Mouse (Mus musculus): ENCODE results near the gene Ube4b. TPM values are rescaled to one million over a fixed set of nuclear protein-coding genes. Genes with fewer than 3 reads are reported as not detected.

Ube4b gene
- polyA plus RNA-seq, 1 experiment from 2014 or later: 10.3 TPM

DNA sequence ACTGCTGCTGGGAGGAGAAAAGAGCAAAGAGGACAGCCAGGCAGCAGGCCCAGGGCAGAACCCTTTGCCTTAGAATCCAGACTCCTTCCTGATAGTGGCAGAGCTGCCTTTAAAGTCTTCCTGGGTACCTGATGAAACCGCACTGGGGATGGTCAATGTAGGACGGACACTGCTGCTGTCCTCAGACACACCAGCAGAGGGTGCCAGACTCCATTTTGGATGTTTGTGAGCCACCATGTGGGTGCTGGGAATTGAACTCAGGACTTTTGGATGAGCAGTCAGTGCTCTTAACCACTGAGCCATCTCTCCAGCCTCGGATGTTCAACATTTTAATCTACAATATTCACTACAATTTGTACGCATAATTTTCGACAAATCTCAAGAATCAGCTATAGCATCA is 96.1 kb downstream of the Ube4b start:
- H3K9me3 ChIP-seq (replicated peaks; ENCODE audit: control insufficient read depth, low read length): no peaks in the 10 kb centered on the region
- no peak overlapping the region for H3K9ac ChIP-seq (ENCODE audit: low read depth, low read length)
- H3K36me3 ChIP-seq (ENCODE audit: control insufficient read depth, insufficient read depth): peaks cover 43% of the 10 kb centered on the region
- no peaks in the 10 kb centered on the region for H3K27me3 ChIP-seq (ENCODE audit: control insufficient read depth, insufficient read depth, low read depth, low read length)
- whole genome bisulfite sequencing (ENCODE audit: insufficient replicate concordance): 84% methylated on average over 5 of the region's 5 CpGs
- no peaks in the 10 kb centered on the region for H3K4me1 ChIP-seq (ENCODE audit: control insufficient read depth, low read depth, low read length)
- no peak overlapping the region for H3K27ac ChIP-seq (ENCODE audit: low read length)
- no peak overlapping the region for H3K4me3 ChIP-seq (ENCODE audit: low read depth, low read length)
- ATAC-seq (ENCODE audit: low read depth): no peak
- no peak overlapping the region for H3K4me2 ChIP-seq (ENCODE audit: low read depth, low read length)

- 75% methylated on average over 4 of the region's 4 CpGs for WGBS (ENCODE audit: insufficient replicate concordance)
- no peak for ATAC-seq (ENCODE audit: low read depth)
- Histone ChIP-seq H3K27ac (ENCODE audit: low read length) (no peak overlapping the region), H3K4me3 (ENCODE audit: low read depth, low read length) (no peak overlapping the region), H3K9me3 (replicated peaks; ENCODE audit: control insufficient read depth, low read length) (no peaks in the 10 kb centered on the region), H3K4me1 (ENCODE audit: control insufficient read depth, low read depth, low read length) (no peaks in the 10 kb centered on the region), H3K4me2 (ENCODE audit: low read depth, low read length) (no peak overlapping the region), H3K36me3 (ENCODE audit: control insufficient read depth, insufficient read depth) (peaks cover 37% of the 10 kb centered on the region), H3K9ac (ENCODE audit: low read depth, low read length) (no peak overlapping the region), H3K27me3 (ENCODE audit: control insufficient read depth, insufficient read depth, low read depth, low read length) (no peaks in the 10 kb centered on the region)
These were observed 97.8 kb downstream of the Ube4b start for GRCm38 (mm10) chr4:149328735-149329134.

DNA sequence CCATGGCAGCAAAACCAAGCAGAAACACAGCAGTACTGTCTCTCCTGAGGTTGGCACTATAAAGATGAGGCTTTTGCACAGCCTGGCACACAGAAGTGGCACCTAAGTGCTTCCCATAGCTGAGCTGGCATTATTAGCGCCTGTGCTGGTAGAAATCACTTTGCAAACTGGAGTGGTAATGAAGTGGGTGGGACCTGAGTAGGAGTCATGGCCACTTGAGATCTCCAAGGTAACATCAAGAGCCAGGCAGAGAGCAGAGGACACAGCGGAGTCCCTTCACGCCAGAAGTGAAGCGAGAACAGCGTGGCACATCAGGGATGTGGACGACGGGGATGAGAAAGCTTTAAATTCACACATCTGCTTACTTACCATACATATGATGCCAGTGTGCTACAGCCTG is 99.3 kb downstream of the Ube4b start:
- WGBS (ENCODE audit: insufficient replicate concordance): 81% methylated on average over 7 of the region's 7 CpGs
- H3K9ac ChIP-seq (ENCODE audit: low read depth, low read length): no peak overlapping the region
- H3K27me3 ChIP-seq (ENCODE audit: control insufficient read depth, insufficient read depth, low read depth, low read length): no peaks in the 10 kb centered on the region
- H3K4me2 ChIP-seq (ENCODE audit: low read depth, low read length): no peak overlapping the region
- H3K9me3 ChIP-seq (replicated peaks; ENCODE audit: control insufficient read depth, low read length): no peaks in the 10 kb centered on the region
- no peaks in the 10 kb centered on the region for H3K4me1 ChIP-seq (ENCODE audit: control insufficient read depth, low read depth, low read length)
- no peak overlapping the region for H3K4me3 ChIP-seq (ENCODE audit: low read depth, low read length)
- no peak for ATAC-seq (ENCODE audit: low read depth)
- H3K27ac ChIP-seq (ENCODE audit: low read length): no peak overlapping the region
- H3K36me3 ChIP-seq (ENCODE audit: control insufficient read depth, insufficient read depth): peaks cover 32% of the 10 kb centered on the region

GRCm38 (mm10) chr4:149325411-149326162 is 101.0 kb downstream of the Ube4b start:
- Histone ChIP-seq H3K4me1 (ENCODE audit: control insufficient read depth, low read depth, low read length) (no peaks in the 10 kb centered on the region), H3K9ac (ENCODE audit: low read depth, low read length) (no peak overlapping the region), H3K4me2 (ENCODE audit: low read depth, low read length) (no peak overlapping the region), H3K4me3 (ENCODE audit: low read depth, low read length) (no peak overlapping the region), H3K27me3 (ENCODE audit: control insufficient read depth, insufficient read depth, low read depth, low read length) (no peaks in the 10 kb centered on the region), H3K36me3 (ENCODE audit: control insufficient read depth, insufficient read depth) (peaks cover 19% of the 10 kb centered on the region), H3K27ac (ENCODE audit: low read length) (no peak overlapping the region), H3K9me3 (replicated peaks; ENCODE audit: control insufficient read depth, low read length) (no peaks in the 10 kb centered on the region)
- 79% methylated on average over 10 of the region's 10 CpGs for whole genome bisulfite sequencing (ENCODE audit: insufficient replicate concordance)
- no peak for ATAC-seq (ENCODE audit: low read depth)

GRCm38 (mm10) chr4:149323730-149324129 is 102.8 kb downstream of the Ube4b start:
- H3K4me2 ChIP-seq (ENCODE audit: low read depth, low read length): no peak overlapping the region
- H3K4me1 ChIP-seq (ENCODE audit: control insufficient read depth, low read depth, low read length): no peaks in the 10 kb centered on the region
- H3K9me3 ChIP-seq (replicated peaks; ENCODE audit: control insufficient read depth, low read length): no peaks in the 10 kb centered on the region
- no peak overlapping the region for H3K9ac ChIP-seq (ENCODE audit: low read depth, low read length)
- 68% methylated on average over 16 of the region's 16 CpGs for WGBS (ENCODE audit: insufficient replicate concordance)
- H3K36me3 ChIP-seq (ENCODE audit: control insufficient read depth, insufficient read depth): peaks cover 3% of the 10 kb centered on the region; the same call in 1 of the 2 replicates
- H3K27me3 ChIP-seq (ENCODE audit: control insufficient read depth, insufficient read depth, low read depth, low read length): no peaks in the 10 kb centered on the region
- ATAC-seq (ENCODE audit: low read depth): no peak
- H3K4me3 ChIP-seq (ENCODE audit: low read depth, low read length): no peak overlapping the region
- no peak overlapping the region for H3K27ac ChIP-seq (ENCODE audit: low read length)

DNA sequence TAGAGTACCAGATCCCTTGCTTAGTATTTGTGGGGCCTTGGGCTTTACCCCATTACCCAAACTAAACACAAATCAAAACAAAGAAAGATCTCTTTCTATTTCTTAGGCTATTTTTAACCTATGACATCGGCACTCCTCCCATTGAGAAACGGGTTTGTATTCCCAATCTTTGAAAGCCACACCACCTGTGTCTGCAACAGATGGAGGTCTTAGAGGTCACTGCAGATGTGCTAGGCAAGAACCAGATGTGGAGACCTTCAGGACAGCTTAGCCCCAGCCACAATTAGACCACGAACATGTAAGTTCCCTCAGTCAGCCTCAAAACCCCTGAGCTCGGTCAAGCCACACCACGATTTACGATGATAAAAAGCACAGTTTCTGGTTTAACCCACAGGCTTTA is 103.8 kb downstream of the Ube4b start:
- no peak overlapping the region for H3K4me3 ChIP-seq (ENCODE audit: low read depth, low read length)
- no peak overlapping the region for H3K27ac ChIP-seq (ENCODE audit: low read length)
- ATAC-seq (ENCODE audit: low read depth): no peak
- no peaks in the 10 kb centered on the region for H3K36me3 ChIP-seq (ENCODE audit: control insufficient read depth, insufficient read depth)
- H3K27me3 ChIP-seq (ENCODE audit: control insufficient read depth, insufficient read depth, low read depth, low read length): no peaks in the 10 kb centered on the region
- WGBS (ENCODE audit: insufficient replicate concordance): 29% methylated on average over 6 of the region's 6 CpGs
- H3K4me1 ChIP-seq (ENCODE audit: control insufficient read depth, low read depth, low read length): no peaks in the 10 kb centered on the region
- no peak overlapping the region for H3K4me2 ChIP-seq (ENCODE audit: low read depth, low read length)
- H3K9ac ChIP-seq (ENCODE audit: low read depth, low read length): no peak overlapping the region
- H3K9me3 ChIP-seq (replicated peaks; ENCODE audit: control insufficient read depth, low read length): no peaks in the 10 kb centered on the region

GRCm38 (mm10) chr4:149322286-149322685 is 104.3 kb downstream of the Ube4b start:
- Histone ChIP-seq H3K4me1 (ENCODE audit: control insufficient read depth, low read depth, low read length) (no peaks in the 10 kb centered on the region), H3K4me2 (ENCODE audit: low read depth, low read length) (no peak overlapping the region), H3K4me3 (ENCODE audit: low read depth, low read length) (no peak overlapping the region), H3K27me3 (ENCODE audit: control insufficient read depth, insufficient read depth, low read depth, low read length) (no peaks in the 10 kb centered on the region), H3K9me3 (replicated peaks; ENCODE audit: control insufficient read depth, low read length) (no peaks in the 10 kb centered on the region), H3K36me3 (ENCODE audit: control insufficient read depth, insufficient read depth) (no peaks in the 10 kb centered on the region), H3K9ac (ENCODE audit: low read depth, low read length) (no peak overlapping the region), H3K27ac (ENCODE audit: low read length) (no peak overlapping the region)
- no peak for ATAC-seq (ENCODE audit: low read depth)
- WGBS (ENCODE audit: insufficient replicate concordance): 71% methylated on average over 4 of the region's 4 CpGs

- H3K27ac ChIP-seq (ENCODE audit: low read length): no peak overlapping the region
- ATAC-seq (ENCODE audit: low read depth): no peak
- no peaks in the 10 kb centered on the region for H3K9me3 ChIP-seq (replicated peaks; ENCODE audit: control insufficient read depth, low read length)
- no peaks in the 10 kb centered on the region for H3K4me1 ChIP-seq (ENCODE audit: control insufficient read depth, low read depth, low read length)
- H3K36me3 ChIP-seq (ENCODE audit: control insufficient read depth, insufficient read depth): no peaks in the 10 kb centered on the region
- WGBS (ENCODE audit: insufficient replicate concordance): 68% methylated on average over 9 of the region's 9 CpGs
- no peaks in the 10 kb centered on the region for H3K27me3 ChIP-seq (ENCODE audit: control insufficient read depth, insufficient read depth, low read depth, low read length)
- H3K9ac ChIP-seq (ENCODE audit: low read depth, low read length): no peak overlapping the region
- no peak overlapping the region for H3K4me3 ChIP-seq (ENCODE audit: low read depth, low read length)
- H3K4me2 ChIP-seq (ENCODE audit: low read depth, low read length): no peak overlapping the region
These were observed 107.5 kb downstream of the Ube4b start for GRCm38 (mm10) chr4:149319088-149319487.

GRCm38 (mm10) chr4:149317387-149317786 is 109.2 kb downstream of the Ube4b start:
- H3K27me3 ChIP-seq (ENCODE audit: control insufficient read depth, insufficient read depth, low read depth, low read length): no peaks in the 10 kb centered on the region
- no peak for ATAC-seq (ENCODE audit: low read depth)
- H3K9me3 ChIP-seq (replicated peaks; ENCODE audit: control insufficient read depth, low read length): no peaks in the 10 kb centered on the region
- no peaks in the 10 kb centered on the region for H3K36me3 ChIP-seq (ENCODE audit: control insufficient read depth, insufficient read depth)
- H3K4me3 ChIP-seq (ENCODE audit: low read depth, low read length): no peak overlapping the region
- 50% methylated on average over 5 of the region's 5 CpGs for WGBS (ENCODE audit: insufficient replicate concordance)
- no peak overlapping the region for H3K9ac ChIP-seq (ENCODE audit: low read depth, low read length)
- no peak overlapping the region for H3K4me2 ChIP-seq (ENCODE audit: low read depth, low read length)
- H3K4me1 ChIP-seq (ENCODE audit: control insufficient read depth, low read depth, low read length): no peaks in the 10 kb centered on the region
- H3K27ac ChIP-seq (ENCODE audit: low read length): no peak overlapping the region

Data from liver, embryonic 16.5 days (tissue).